Comparison of ENCODE assay signal across 13 mouse cellular contexts in genomic region chr3:10511376-10511775, GRCm38 (mm10).
DNase-seq lines count a peak whose midpoint lies in the region; ATAC-seq and TF ChIP-seq lines count a peak whose summit lies in the region.
"Had no signal": no experiment of that assay in that cellular context is flagged by ENCODE, and none has a peak within 500 bp of the region (broad histone marks: within the 10 kb centered on the region; RNA-seq: fewer than 3 reads in every experiment).

No protein-coding gene starts in this region.

- no peak for DNase-seq in frontal cortex, postnatal 14 days (ENCODE audit: low spot score in 2 of 2)
- DNase-seq in midbrain, postnatal 0 days (ENCODE audit: low spot score) = peak; percentile 0
- DNase-seq in midbrain, embryonic 10.5 days (ENCODE audit: low spot score) = no peak
- peak; percentile 9 to 19 for DNase-seq in layer of hippocampus, adult 2 months (ENCODE audit: low spot score in 2 of 2)
- no peak for DNase-seq in spleen, postnatal 4 days (ENCODE audit: low spot score in 2 of 2)
- no peak for DNase-seq in liver, embryonic 11.5 days (ENCODE audit: low spot score)
- DNase-seq: cerebellum, adult 9-11 months had no signal

- ATAC-seq in frontal cortex, adult (ENCODE audit: low TSS enrichment) = peak; percentile 93
- ATAC-seq in midbrain, postnatal 0 days (ENCODE audit: low FRiP score) = no peak
- ATAC-seq in granulocyte monocyte progenitor cell, adult 5-6 weeks (replicated peaks; ENCODE audit: poor library complexity, severe bottlenecking) = no peak
- no peak for ATAC-seq in liver, embryonic 11.5 days (replicated peaks; ENCODE audit: low FRiP score)
- ATAC-seq: liver, embryonic 12.5 days had no signal

- H3K36me3 ChIP-seq in midbrain, postnatal 0 days (ENCODE audit: insufficient read depth, low read length) = no peaks in the 10 kb centered on the region
- H3K36me3 ChIP-seq in midbrain, embryonic 10.5 days = no peaks in the 10 kb centered on the region
- no peaks in the 10 kb centered on the region for H3K36me3 ChIP-seq in liver, embryonic 11.5 days (ENCODE audit: control insufficient read depth, insufficient read depth, low read length)
- H3K36me3 ChIP-seq: liver, embryonic 12.5 days; midbrain, embryonic 12.5 days had no signal

- no peak for TF ChIP-seq CTCF in midbrain, postnatal 0 days (IDR thresholded peaks at IDR 0.05)
- no peak for TF ChIP-seq CTCF in layer of hippocampus, adult 2 months (conservative IDR thresholded peaks at IDR 0.05)

- H3K9me3 ChIP-seq in midbrain, postnatal 0 days (ENCODE audit: low read length) = no peaks in the 10 kb centered on the region
- H3K9me3 ChIP-seq in midbrain, embryonic 10.5 days (replicated peaks) = no peaks in the 10 kb centered on the region
- no peaks in the 10 kb centered on the region for H3K9me3 ChIP-seq in liver, embryonic 11.5 days (ENCODE audit: control insufficient read depth, low read length)
- H3K9me3 ChIP-seq: liver, embryonic 12.5 days; midbrain, embryonic 12.5 days had no signal

- H3K4me1 ChIP-seq in midbrain, postnatal 0 days (ENCODE audit: insufficient read depth, low read length) = no peaks in the 10 kb centered on the region
- H3K4me1 ChIP-seq in midbrain, embryonic 10.5 days = no peaks in the 10 kb centered on the region
- no peaks in the 10 kb centered on the region for H3K4me1 ChIP-seq in liver, embryonic 11.5 days (replicated peaks; ENCODE audit: control insufficient read depth, insufficient read depth, low read length)
- H3K4me1 ChIP-seq: liver, embryonic 12.5 days; midbrain, embryonic 12.5 days had no signal

- no peak overlapping the region for H3K4me2 ChIP-seq in midbrain, postnatal 0 days (ENCODE audit: low read depth, low read length, poor library complexity, severe bottlenecking)
- H3K4me2 ChIP-seq in liver, embryonic 11.5 days = no peak overlapping the region
- H3K4me2 ChIP-seq: liver, embryonic 12.5 days; midbrain, embryonic 12.5 days had no signal

- no peak overlapping the region for H3K4me3 ChIP-seq in midbrain, postnatal 0 days (ENCODE audit: low read depth, low read length)
- H3K4me3 ChIP-seq in midbrain, embryonic 10.5 days = no peak overlapping the region
- no peak overlapping the region for H3K4me3 ChIP-seq in layer of hippocampus, adult 2 months
- no peak overlapping the region for H3K4me3 ChIP-seq in liver, embryonic 11.5 days (ENCODE audit: low read depth, low read length)
- H3K4me3 ChIP-seq: erythroblast, embryonic 14.5 days; liver, embryonic 12.5 days; midbrain, embryonic 12.5 days had no signal

- 63% methylated on average over 1 of the region's 1 CpGs for WGBS in midbrain, postnatal 0 days
- WGBS in midbrain, embryonic 10.5 days = 62% methylated on average over 1 of the region's 1 CpGs
- 75% methylated on average over 1 of the region's 1 CpGs for WGBS in liver, embryonic 11.5 days

- H3K27ac ChIP-seq in midbrain, postnatal 0 days (ENCODE audit: low read depth, low read length) = no peak overlapping the region
- H3K27ac ChIP-seq in midbrain, embryonic 10.5 days (replicated peaks) = no peak overlapping the region
- H3K27ac ChIP-seq in layer of hippocampus, adult 2 months = no peak overlapping the region
- H3K27ac ChIP-seq in liver, embryonic 11.5 days (ENCODE audit: low read depth, low read length) = no peak overlapping the region
- H3K27ac ChIP-seq: kidney, postnatal 0 days; liver, embryonic 12.5 days; midbrain, embryonic 12.5 days had no signal

- H3K27me3 ChIP-seq in midbrain, postnatal 0 days (ENCODE audit: insufficient read depth, low read length) = no peaks in the 10 kb centered on the region
- H3K27me3 ChIP-seq in midbrain, embryonic 10.5 days (ENCODE audit: low read depth, poor library complexity, severe bottlenecking) = no peaks in the 10 kb centered on the region
- no peaks in the 10 kb centered on the region for H3K27me3 ChIP-seq in liver, embryonic 11.5 days (replicated peaks; ENCODE audit: control insufficient read depth, insufficient read depth, low read length)
- H3K27me3 ChIP-seq: liver, embryonic 12.5 days; midbrain, embryonic 12.5 days had no signal

- no peak overlapping the region for H3K9ac ChIP-seq in midbrain, postnatal 0 days (replicated peaks; ENCODE audit: low read length, poor library complexity, severe bottlenecking)
- H3K9ac ChIP-seq in liver, embryonic 11.5 days (ENCODE audit: low read depth, low read length) = no peak overlapping the region
- H3K9ac ChIP-seq: liver, embryonic 12.5 days; midbrain, embryonic 12.5 days had no signal

Comparison
In these comparisons a context has a peak if more than half of its experiments do, and no peak if none do; other contexts are left out.
1. DNase-seq: peak in midbrain, postnatal 0 days (single experiment) and layer of hippocampus, adult 2 months (2 of 2); none in frontal cortex, postnatal 14 days (0 of 2), midbrain, embryonic 10.5 days (single experiment), spleen, postnatal 4 days (0 of 2) and liver, embryonic 11.5 days (single experiment).